Mouse (Mus musculus) forebrain, embryonic 11.5 days (tissue): Measurements from ENCODE around the gene Olfr275. TPM values are rescaled to one million over a fixed set of nuclear protein-coding genes. Genes with fewer than 3 reads are reported as not detected.

ENCODE experiments used
- ATAC-seq: fragments of 200-750 bp; cut with Nextera tagmentation; replicated peaks from 2 replicates; pipeline ENCODE4 v1.8.0; 2017; ENCODE audit warnings: moderate TSS enrichment; ENCODE audit not compliant: low FRiP score
- DNase-seq: peaks from one replicate; pipeline ENCODE4 v3.0.0-alpha.2; 2017; ENCODE audit warnings: low spot score
- H3K27ac ChIP-seq: fragments of 300-500 bp; sonication (generic); 2 replicates; pipeline ENCODE4 v1.5.1; 2014; ENCODE audit warnings: low read depth, low read length
- H3K27me3 ChIP-seq: fragments of 300-500 bp; sonication (generic); 2 replicates; pipeline ENCODE4 v1.6.1; 2014; ENCODE audit warnings: mild to moderate bottlenecking, low read length, mixed read lengths; ENCODE audit not compliant: control insufficient read depth, insufficient read depth
- H3K36me3 ChIP-seq: fragments of 300-500 bp; sonication (generic); 2 replicates; pipeline ENCODE4 v1.6.1; 2014; ENCODE audit warnings: mild to moderate bottlenecking, low read length, moderate library complexity, mixed read lengths; ENCODE audit not compliant: control insufficient read depth, insufficient read depth
- H3K4me1 ChIP-seq: fragments of 300-500 bp; sonication (generic); replicated peaks from 2 replicates; pipeline ENCODE4 v1.6.1; 2014; ENCODE audit warnings: low read length, mixed read lengths; ENCODE audit not compliant: control insufficient read depth, insufficient read depth
- H3K4me2 ChIP-seq: fragments of 300-500 bp; sonication (generic); 2 replicates; pipeline ENCODE4 v1.6.1; 2014; ENCODE audit warnings: low read depth, mild to moderate bottlenecking, low read length, moderate library complexity, mixed read lengths; ENCODE audit not compliant: severe bottlenecking
- H3K4me3 ChIP-seq: fragments of 300-500 bp; sonication (generic); 2 replicates; pipeline ENCODE4 v1.5.1; 2014; ENCODE audit warnings: low read depth, low read length
- H3K9ac ChIP-seq: fragments of 300-500 bp; sonication (generic); 2 replicates; pipeline ENCODE4 v1.6.1; 2014; ENCODE audit warnings: low read length
- H3K9me3 ChIP-seq: fragments of 300-500 bp; sonication (generic); 2 replicates; pipeline ENCODE4 v1.6.1; 2016; ENCODE audit warnings: low read length, mixed read lengths; ENCODE audit not compliant: control insufficient read depth
- WGBS: fragments of 180-500 bp; shearing (Covaris S2); extraction: QIAGEN DNeasy Blood & Tissue Kit; methylation state at CpG from one replicate; pipeline ENCODE4 v1.1.7; 2014; 5-methylcytosine and 5-hydroxymethylcytosine counted together
- polyA plus RNA-seq: library from polyadenylated mRNA; unstranded; fragments of >200 nt; fragmentation: Nextera tagmentation; extraction: Ambion mirVana; gene quantifications from 2 replicates; pipeline ENCODE4 v1.2.1, GENCODE M21; 2014

Olfr275 gene
- polyA plus RNA-seq, 1 experiment from 2014 or later, result not detected

DNA sequence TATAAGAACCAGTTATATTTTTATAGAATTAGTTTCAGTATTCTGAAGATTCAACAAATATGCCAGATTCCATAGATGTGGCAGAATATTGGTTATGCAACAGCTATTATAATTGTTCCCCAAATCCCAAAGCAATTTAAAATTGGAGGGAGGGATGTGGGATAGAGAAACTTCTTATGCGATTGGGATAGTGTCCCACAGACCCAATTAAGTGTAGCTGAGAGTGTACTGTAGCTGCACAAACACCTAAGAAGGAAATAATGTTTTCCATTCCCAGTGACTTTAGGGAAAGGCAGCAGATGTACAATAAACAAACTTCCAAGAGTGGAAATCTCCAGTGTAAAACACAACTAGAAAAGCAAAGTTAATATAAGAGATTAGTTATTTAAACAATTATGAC lies 44.7 kb downstream of the Olfr275 start, which contains the start of gene Olfr273:
Gene Olfr273, minus strand, starts transcription at position 101 of the 400 bp plus-strand sequence.
- Histone ChIP-seq H3K27ac (no peak within 1 kb of the TSS), H3K4me2 (no peak within 1 kb of the TSS), H3K9ac (no peak within 1 kb of the TSS), H3K4me3 (no peak within 1 kb of the TSS), H3K9me3 (no peaks in the 10 kb centered on the region), H3K27me3 (no peaks in the 10 kb centered on the region), H3K36me3 (no peaks in the 10 kb centered on the region), H3K4me1 (no peaks in the 10 kb centered on the region)
- DNase-seq (no peak), ATAC-seq (no peak)
- WGBS, result 91% methylated on average over 1 of the region's 1 CpGs

- H3K4me2 ChIP-seq, result no peak overlapping the region
Measured at GRCm38 (mm10) chr4:52864156-52864555, 49.8 kb downstream of the Olfr275 start.

More at GRCm38 (mm10) chr4:52864156-52864555, 49.8 kb downstream of the Olfr275 start:
- H3K27me3 ChIP-seq, result no peaks in the 10 kb centered on the region
- DNase-seq (no peak), ATAC-seq (no peak)
- no peaks in the 10 kb centered on the region for H3K4me1 ChIP-seq
- no peak overlapping the region for H3K27ac ChIP-seq
- no peaks in the 10 kb centered on the region for H3K9me3 ChIP-seq
- no peaks in the 10 kb centered on the region for H3K36me3 ChIP-seq
- WGBS, result 89% methylated on average over 9 of the region's 9 CpGs
- no peak overlapping the region for H3K4me3 ChIP-seq
- no peak overlapping the region for H3K9ac ChIP-seq

Other genes starting within 250 kb of the Olfr275 start
- 0.07 TPM in 1 of 2 replicates, not detected in the other for gene Toporsl, start 218.3 kb upstream of the Olfr275 start, polyA plus RNA-seq
- not detected in 2 replicates for gene Olfr273, start 44.6 kb downstream of the Olfr275 start, polyA plus RNA-seq
- not detected in 2 replicates for gene Olfr272, start 104.6 kb downstream of the Olfr275 start, polyA plus RNA-seq
- gene Olfr270, start 149.9 kb downstream of the Olfr275 start, polyA plus RNA-seq, result not detected in 2 replicates
- not detected in 2 replicates for gene Nipsnap3a, start 174.7 kb downstream of the Olfr275 start, polyA plus RNA-seq
- 82.5 and 86.4 TPM in 2 replicates for gene Nipsnap3b, start 197.3 kb downstream of the Olfr275 start, polyA plus RNA-seq